Mouse (Mus musculus) G1E (cell line): Measurements from ENCODE around the gene Ap1g1.

Source experiments
- CTCF ChIP-seq: IDR thresholded peaks from 2 replicates; pipeline ENCODE4 v1.5.1; 2012; ENCODE audit warnings: low read depth, low read length, inconsistent platforms, mixed read lengths
- TAL1 ChIP-seq: conservative IDR thresholded peaks from 2 replicates; pipeline ENCODE4 v1.6.1; 2012; ENCODE audit warnings: low read depth, low read length, inconsistent platforms, mixed read lengths

- TF ChIP-seq CTCF (no peak), TAL1 (no peak)
These were observed 29.2 kb downstream of the Ap1g1 start for GRCm38 (mm10) chr8:109807401-109808119.
